Mouse (Mus musculus) limb, embryonic 12.5 days (tissue): ENCODE data around the gene Ssh1. TPM values are rescaled to one million over a fixed set of nuclear protein-coding genes. Genes with fewer than 3 reads are reported as not detected.

Source experiments
- ATAC-seq: fragments of 200-750 bp; cut with Nextera tagmentation; 2 replicates; pipeline ENCODE4 v1.8.0; 2017; ENCODE audit warnings: low read depth, moderate TSS enrichment; ENCODE audit not compliant: insufficient number of reproducible peaks, insufficient read depth, low FRiP score, low TSS enrichment
- H3K27ac ChIP-seq: fragments of 300-500 bp; sonication (generic); 2 replicates; pipeline ENCODE4 v1.5.1; 2016; ENCODE audit warnings: mild to moderate bottlenecking, moderate library complexity
- H3K27me3 ChIP-seq: fragments of 300-500 bp; sonication (generic); 2 replicates; pipeline ENCODE4 v1.6.1; 2016; ENCODE audit warnings: mild to moderate bottlenecking, moderate library complexity
- H3K36me3 ChIP-seq: fragments of 300-500 bp; sonication (generic); 2 replicates; pipeline ENCODE4 v1.6.1; 2016; ENCODE audit warnings: mild to moderate bottlenecking, moderate library complexity
- H3K4me1 ChIP-seq: fragments of 300-500 bp; sonication (generic); replicated peaks from 2 replicates; pipeline ENCODE4 v1.6.1; 2016
- H3K4me2 ChIP-seq: fragments of 300-500 bp; sonication (generic); 2 replicates; pipeline ENCODE4 v1.6.1; 2016; ENCODE audit warnings: mild to moderate bottlenecking, moderate library complexity
- H3K4me3 ChIP-seq: fragments of 300-500 bp; sonication (generic); replicated peaks from 2 replicates; pipeline ENCODE4 v1.5.1; 2016; ENCODE audit warnings: mild to moderate bottlenecking
- H3K9ac ChIP-seq: fragments of 300-500 bp; sonication (generic); replicated peaks from 2 replicates; pipeline ENCODE4 v1.6.1; 2016; ENCODE audit warnings: mild to moderate bottlenecking, moderate library complexity
- H3K9me3 ChIP-seq: fragments of 300-500 bp; sonication (generic); 2 replicates; pipeline ENCODE4 v1.6.1; 2016; ENCODE audit warnings: mild to moderate bottlenecking, moderate library complexity
- WGBS: fragments of 180-500 bp; shearing (Covaris S2); methylation state at CpG from one replicate; pipeline ENCODE4 v1.1.7; 2016; 5-methylcytosine and 5-hydroxymethylcytosine counted together
- polyA plus RNA-seq: library from polyadenylated mRNA; unstranded; fragments of >200 nt; fragmentation: Nextera tagmentation; extraction: Ambion mirVana; gene quantifications from 2 replicates; pipeline ENCODE4 v1.2.1, GENCODE M21; 2016

Ssh1 gene
- polyA plus RNA-seq, 1 experiment from 2014 or later, result 16.6 TPM

DNA sequence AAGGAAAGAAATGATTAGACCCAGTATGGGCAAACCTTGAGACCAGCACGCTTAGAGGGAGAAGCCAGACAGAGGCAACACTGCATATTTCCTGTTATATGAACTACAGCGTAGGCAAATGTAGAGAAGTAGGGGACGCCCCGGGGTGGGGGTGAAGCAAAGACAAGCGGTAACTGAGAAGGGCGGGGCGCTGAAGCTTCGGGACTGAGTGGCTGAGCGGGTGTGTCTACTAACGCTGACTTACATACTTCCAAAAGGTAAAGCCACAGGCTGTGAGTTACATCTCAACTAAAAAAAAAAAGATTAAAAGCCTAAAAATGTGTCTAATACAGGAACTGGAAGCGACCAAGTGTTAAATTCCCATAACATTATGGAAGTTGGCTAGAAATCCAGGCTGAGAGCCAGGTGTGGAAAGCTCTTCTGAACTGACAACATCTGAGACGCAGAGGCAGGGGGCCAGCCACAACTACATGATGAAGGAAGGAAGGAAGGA, 1.3 kb downstream of the Ssh1 start:
- Histone ChIP-seq H3K4me2 (peak overlapping the region; percentile 80), H3K4me1 (peaks cover 25% of the 10 kb centered on the region), H3K36me3 (peaks cover 14% of the 10 kb centered on the region), H3K9me3 (no peaks in the 10 kb centered on the region), H3K9ac (peak overlapping the region; percentile 90), H3K27me3 (no peaks in the 10 kb centered on the region), H3K4me3 (peak overlapping the region; percentile 81), H3K27ac (peak overlapping the region; percentile 91)
- ATAC-seq, result no peak
- 28% methylated on average over 12 of the region's 12 CpGs for WGBS

DNA sequence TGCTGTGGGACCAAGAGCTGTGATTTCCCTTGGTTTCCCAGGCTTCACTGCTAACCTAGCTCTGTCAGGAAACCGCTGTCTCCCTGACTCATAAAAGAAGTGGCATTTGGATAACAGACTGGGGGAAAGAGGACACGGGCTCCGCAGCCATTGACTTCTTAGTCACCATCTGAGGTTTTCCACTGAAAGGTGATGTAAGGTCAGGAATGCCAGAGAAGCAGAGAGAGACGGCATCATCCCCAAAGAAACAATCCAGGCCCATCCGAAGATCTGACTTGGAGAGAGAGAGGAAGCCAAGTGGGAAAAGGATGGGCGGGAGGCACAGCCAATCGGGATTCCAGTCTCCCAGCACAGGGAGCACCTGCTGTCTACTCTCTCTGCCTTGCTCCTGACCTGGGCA, 2.6 kb downstream of the Ssh1 start:
- no peak overlapping the region for H3K4me3 ChIP-seq
- peaks cover 33% of the 10 kb centered on the region for H3K4me1 ChIP-seq
- no peak for ATAC-seq
- WGBS, result 69% methylated on average over 7 of the region's 7 CpGs
- no peaks in the 10 kb centered on the region for H3K27me3 ChIP-seq
- H3K27ac ChIP-seq, result no peak overlapping the region
- H3K9ac ChIP-seq, result no peak overlapping the region
- no peak overlapping the region for H3K4me2 ChIP-seq
- no peaks in the 10 kb centered on the region for H3K9me3 ChIP-seq
- H3K36me3 ChIP-seq, result peaks cover 22% of the 10 kb centered on the region

DNA sequence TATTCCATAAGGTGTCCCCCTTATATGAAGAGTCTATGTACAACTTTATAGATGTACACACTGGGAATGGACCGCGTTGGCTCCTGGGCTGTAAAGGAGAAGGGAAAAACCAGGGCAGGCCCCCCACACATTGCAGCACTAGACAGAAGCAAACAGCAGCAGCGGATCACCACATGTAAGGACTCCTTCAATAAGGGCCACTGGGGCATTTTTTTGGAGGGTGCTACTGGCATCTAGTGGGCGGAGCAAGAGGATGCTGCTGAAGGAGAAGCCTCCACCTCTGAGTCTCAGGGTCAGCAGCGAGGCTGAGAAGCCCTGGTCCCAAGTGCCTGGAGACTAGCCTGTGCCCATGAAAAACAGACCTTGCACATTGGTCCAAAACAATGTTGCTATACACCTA, 3.1 kb downstream of the Ssh1 start:
- WGBS, result 88% methylated on average over 5 of the region's 5 CpGs
- peaks cover 22% of the 10 kb centered on the region for H3K36me3 ChIP-seq
- peaks cover 38% of the 10 kb centered on the region for H3K4me1 ChIP-seq
- no peaks in the 10 kb centered on the region for H3K27me3 ChIP-seq
- ATAC-seq, result no peak
- no peak overlapping the region for H3K27ac ChIP-seq
- H3K9me3 ChIP-seq, result no peaks in the 10 kb centered on the region
- no peak overlapping the region for H3K4me2 ChIP-seq
- no peak overlapping the region for H3K4me3 ChIP-seq
- 0 out of 2 replicates have a peak overlapping the region, but pooled peaks have one; percentile 23 for H3K9ac ChIP-seq

DNA sequence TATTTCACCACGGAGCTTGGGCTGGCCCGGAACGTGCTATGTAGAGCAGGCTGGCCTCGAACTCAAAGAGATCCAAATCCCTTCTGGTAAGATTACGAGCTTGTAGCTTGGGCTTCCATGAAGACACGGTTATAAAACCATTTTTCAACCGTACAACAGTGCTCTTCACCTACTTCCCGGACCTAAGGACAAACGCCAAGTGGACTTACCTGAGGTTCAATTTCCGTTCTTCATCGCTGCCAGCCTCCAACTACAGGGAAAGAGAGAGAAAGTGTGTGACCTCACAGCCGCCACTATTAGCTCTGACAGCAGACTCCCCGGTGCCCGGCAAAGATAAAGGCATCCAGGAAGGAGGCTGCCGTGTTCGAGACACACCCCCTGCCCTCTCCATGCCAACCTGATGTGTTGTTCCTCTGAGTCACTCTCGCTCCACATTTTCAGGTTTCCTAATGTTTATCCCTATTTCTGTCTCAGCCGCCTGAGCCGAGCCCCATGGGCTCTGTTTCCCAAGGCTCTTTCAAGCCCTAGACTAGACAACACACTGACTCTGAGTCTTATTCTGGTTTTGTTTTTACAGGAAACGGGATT, 4.2 kb downstream of the Ssh1 start:
- ATAC-seq, result no peak
- no peaks in the 10 kb centered on the region for H3K9me3 ChIP-seq
- no peaks in the 10 kb centered on the region for H3K27me3 ChIP-seq
- no peak overlapping the region for H3K9ac ChIP-seq
- H3K4me3 ChIP-seq, result no peak overlapping the region
- peaks cover 22% of the 10 kb centered on the region for H3K36me3 ChIP-seq
- 85% methylated on average over 20 of the region's 20 CpGs for WGBS
- H3K27ac ChIP-seq, result no peak overlapping the region
- peaks cover 38% of the 10 kb centered on the region for H3K4me1 ChIP-seq
- H3K4me2 ChIP-seq, result no peak overlapping the region

- 23% methylated on average over 9 of the region's 9 CpGs for WGBS
- H3K36me3 ChIP-seq, result peaks cover 44% of the 10 kb centered on the region
- 0 out of 2 replicates have a peak overlapping the region, but pooled peaks have one; percentile 29 for H3K27ac ChIP-seq
- H3K4me3 ChIP-seq, result no peak overlapping the region
- H3K9me3 ChIP-seq, result no peaks in the 10 kb centered on the region
- no peaks in the 10 kb centered on the region for H3K27me3 ChIP-seq
- peak overlapping the region; percentile 23; the same call in 1 of the 2 replicates for H3K9ac ChIP-seq
- H3K4me2 ChIP-seq, result no peak overlapping the region
- ATAC-seq, result no peak
- H3K4me1 ChIP-seq, result peaks cover 17% of the 10 kb centered on the region
Measured at GRCm38 (mm10) chr5:113986182-113986961, 7.3 kb downstream of the Ssh1 start.

GRCm38 (mm10) chr5:113985737-113986136, 8.0 kb downstream of the Ssh1 start:
- no peak overlapping the region for H3K4me3 ChIP-seq
- no peaks in the 10 kb centered on the region for H3K27me3 ChIP-seq
- ATAC-seq, result no peak
- H3K9me3 ChIP-seq, result no peaks in the 10 kb centered on the region
- H3K4me1 ChIP-seq, result peaks cover 13% of the 10 kb centered on the region
- no peak overlapping the region for H3K27ac ChIP-seq
- 52% methylated on average over 2 of the region's 2 CpGs for WGBS
- no peak overlapping the region for H3K4me2 ChIP-seq
- no peak overlapping the region for H3K9ac ChIP-seq
- peaks cover 47% of the 10 kb centered on the region for H3K36me3 ChIP-seq

GRCm38 (mm10) chr5:113984025-113984740, 9.5 kb downstream of the Ssh1 start:
- Histone ChIP-seq H3K9me3 (no peaks in the 10 kb centered on the region), H3K27ac (no peak overlapping the region), H3K4me1 (peaks cover 13% of the 10 kb centered on the region), H3K4me3 (no peak overlapping the region), H3K27me3 (no peaks in the 10 kb centered on the region), H3K36me3 (peaks cover 45% of the 10 kb centered on the region), H3K9ac (no peak overlapping the region), H3K4me2 (no peak overlapping the region)
- WGBS, result 92% methylated on average over 13 of the region's 13 CpGs
- ATAC-seq, result no peak

- WGBS, result 62% methylated on average over 6 of the region's 6 CpGs
- peaks cover 40% of the 10 kb centered on the region for H3K36me3 ChIP-seq
- H3K9ac ChIP-seq, result no peak overlapping the region
- no peaks in the 10 kb centered on the region for H3K27me3 ChIP-seq
- ATAC-seq, result no peak
- no peaks in the 10 kb centered on the region for H3K9me3 ChIP-seq
- peaks cover 13% of the 10 kb centered on the region for H3K4me1 ChIP-seq
- H3K27ac ChIP-seq, result no peak overlapping the region
- no peak overlapping the region for H3K4me3 ChIP-seq
- no peak overlapping the region for H3K4me2 ChIP-seq
Measured at GRCm38 (mm10) chr5:113983541-113983940, 10.2 kb downstream of the Ssh1 start.

- whole genome bisulfite sequencing, result 72% methylated on average over 8 of the region's 8 CpGs
- peaks cover 16% of the 10 kb centered on the region for H3K4me1 ChIP-seq
Measured at GRCm38 (mm10) chr5:113981843-113982242, 11.9 kb downstream of the Ssh1 start.

DNA sequence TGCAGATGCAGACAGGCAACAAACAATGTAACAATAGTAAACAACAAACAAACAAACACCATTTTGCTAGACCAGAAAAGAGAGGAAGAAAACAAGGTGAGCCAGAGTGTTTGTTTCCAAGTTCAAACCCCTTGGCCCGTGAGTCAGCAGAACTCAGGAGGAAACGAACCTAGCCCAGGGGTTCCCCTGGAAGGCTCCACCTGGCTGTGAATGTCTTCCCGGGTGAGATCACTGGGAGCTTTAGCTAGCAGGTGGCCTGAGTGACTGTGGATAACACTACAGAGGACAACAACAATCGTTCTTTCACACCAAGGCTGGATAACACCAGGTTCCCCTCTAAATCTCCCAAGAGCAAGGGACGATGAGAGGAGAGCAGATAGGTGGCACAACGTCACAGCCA, 12.5 kb downstream of the Ssh1 start:
- ATAC-seq, result no peak
- no peak overlapping the region for H3K27ac ChIP-seq
- no peak overlapping the region for H3K4me3 ChIP-seq
- H3K27me3 ChIP-seq, result no peaks in the 10 kb centered on the region
- H3K4me2 ChIP-seq, result no peak overlapping the region
- H3K4me1 ChIP-seq, result peaks cover 9% of the 10 kb centered on the region
- H3K9ac ChIP-seq, result no peak overlapping the region
- WGBS, result 86% methylated on average over 6 of the region's 6 CpGs
- peaks cover 42% of the 10 kb centered on the region for H3K36me3 ChIP-seq
- no peaks in the 10 kb centered on the region for H3K9me3 ChIP-seq

More at GRCm38 (mm10) chr5:113981843-113982242, 11.9 kb downstream of the Ssh1 start:
- Histone ChIP-seq H3K9me3 (no peaks in the 10 kb centered on the region), H3K9ac (no peak overlapping the region), H3K27me3 (no peaks in the 10 kb centered on the region), H3K36me3 (peaks cover 47% of the 10 kb centered on the region), H3K4me3 (no peak overlapping the region), H3K27ac (no peak overlapping the region), H3K4me2 (no peak overlapping the region)
- ATAC-seq, result no peak

DNA sequence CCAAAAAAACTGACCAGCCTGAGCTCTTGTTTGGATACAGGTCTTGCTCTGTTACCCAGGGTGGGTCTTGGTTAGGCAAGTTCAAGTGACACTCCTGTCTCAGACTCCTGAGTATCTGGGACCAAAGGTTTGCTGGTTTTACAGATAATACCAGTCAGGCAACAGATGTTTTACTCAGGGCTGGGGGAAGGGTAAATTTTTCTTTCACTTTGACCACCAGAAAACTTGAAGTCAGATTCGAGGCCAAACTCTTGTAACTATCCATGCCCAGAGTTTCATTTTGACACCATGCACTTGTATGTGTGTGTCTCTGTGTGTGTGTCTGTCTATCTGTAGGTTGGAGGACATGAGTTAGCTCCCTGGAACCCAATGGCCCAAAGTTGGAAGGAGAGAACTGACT, 13.2 kb downstream of the Ssh1 start:
- Histone ChIP-seq H3K4me1 (peaks cover 10% of the 10 kb centered on the region), H3K9ac (no peak overlapping the region), H3K4me3 (no peak overlapping the region), H3K9me3 (no peaks in the 10 kb centered on the region), H3K27me3 (no peaks in the 10 kb centered on the region), H3K27ac (no peak overlapping the region), H3K36me3 (peaks cover 42% of the 10 kb centered on the region), H3K4me2 (no peak overlapping the region)
- WGBS, result 93% methylated on average over 1 of the region's 1 CpGs
- no peak for ATAC-seq
